Mouse (Mus musculus) kidney, adult 2 months (tissue): ENCODE results near the gene Nup93.

Experiments
- CTCF ChIP-seq: fragments of 200-500 bp; conservative IDR thresholded peaks from 2 replicates; pipeline ENCODE4 v1.5.1; 2011; ENCODE audit warnings: low read depth, mild to moderate bottlenecking, control low read depth, low read length, moderate library complexity, mixed read lengths; ENCODE audit not compliant: insufficient read depth, insufficient read length
- POLR2A ChIP-seq: fragments of 200-500 bp; IDR thresholded peaks from one replicate; pipeline ENCODE4 v1.6.1; 2011; ENCODE audit warnings: low read depth, low read length, control low read depth

- TF ChIP-seq CTCF: no peak
- TF ChIP-seq POLR2A: no peak
Observed at GRCm38 (mm10) chr8:94171321-94171755, 43.0 kb upstream of the Nup93 start.
